Comparison of ENCODE assay signal across 10 mouse cellular contexts in the genomic region with DNA sequence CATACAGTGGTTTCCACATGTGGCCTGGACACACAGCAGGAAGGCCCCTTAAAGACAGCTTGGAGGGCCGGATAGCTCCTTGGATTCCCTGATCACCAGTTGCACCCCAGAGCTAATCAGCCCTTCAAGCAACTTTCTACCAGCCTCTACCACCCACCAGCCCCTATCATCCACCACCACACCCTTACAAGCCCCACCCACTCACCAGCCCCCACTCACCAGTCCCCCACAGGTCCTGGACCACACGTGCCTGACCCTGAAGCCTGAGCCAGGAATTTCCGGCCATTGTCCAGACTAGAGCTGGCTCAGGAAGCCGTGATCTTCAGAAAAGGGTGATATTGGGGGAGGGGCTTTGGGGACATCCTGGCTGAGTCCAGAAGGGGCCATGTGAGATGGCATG. TPM values are rescaled to one million over a fixed set of nuclear protein-coding genes. Genes with fewer than 3 reads are reported as not detected.
DNase-seq lines count a peak whose midpoint lies in the region; ATAC-seq and TF ChIP-seq lines count a peak whose summit lies in the region.
"Had no signal": no experiment of that assay in that cellular context is flagged by ENCODE, and none has a peak within 500 bp of the region (broad histone marks: within the 10 kb centered on the region; RNA-seq: fewer than 3 reads in every experiment).

No protein-coding gene starts in this region.

- peak; percentile 48; the same call in 1 of the 2 replicates for TF ChIP-seq EP300 in liver, postnatal 0 days (IDR thresholded peaks at IDR 0.05; ENCODE audit: low read depth)

- peaks cover 29% of the 10 kb centered on the region for H3K4me1 ChIP-seq in liver, postnatal 0 days (ENCODE audit: insufficient read depth)

- DNase-seq in adrenal gland, adult 8-10 months: peak; percentile 60
- DNase-seq in adrenal gland, adult 18-20 months (ENCODE audit: low spot score in 2 of 2): no peak
- peak; percentile 35 for DNase-seq in c-Kit-positive CD71-positive TER-119-negative erythroid progenitor cells, embryonic 14.5 days (ENCODE audit: low read depth)
- peak; percentile 72 for DNase-seq in kidney, adult 11 months
- DNase-seq in liver, postnatal 0 days: no peak
- DNase-seq in layer of hippocampus, postnatal 10 days (ENCODE audit: low spot score in 2 of 2): no peak
- no peak for DNase-seq in thymus, adult 18-20 months
- DNase-seq in cerebellum, adult 9-10 months: no peak

- H3K36me3 ChIP-seq in liver, postnatal 0 days (replicated peaks; ENCODE audit: insufficient read depth, low read length): no peaks in the 10 kb centered on the region
- H3K36me3 ChIP-seq: limb, embryonic 15.5 days had no signal

- H3K9me3 ChIP-seq in liver, postnatal 0 days (ENCODE audit: low read length): no peaks in the 10 kb centered on the region
- H3K9me3 ChIP-seq: limb, embryonic 15.5 days had no signal

- H3K9ac ChIP-seq in liver, postnatal 0 days (replicated peaks): peak overlapping the region; percentile 31; the same call in 1 of the 2 replicates
- H3K9ac ChIP-seq: limb, embryonic 15.5 days had no signal

- no peak for TF ChIP-seq CTCF in liver, postnatal 0 days (IDR thresholded peaks at IDR 0.05; ENCODE audit: low read depth)

- peak overlapping the region; percentile 18; the same call in 1 of the 2 replicates for H3K4me2 ChIP-seq in liver, postnatal 0 days (ENCODE audit: low read depth, low read length)
- H3K4me2 ChIP-seq: limb, embryonic 15.5 days had no signal

- H3K4me3 ChIP-seq in liver, postnatal 0 days (ENCODE audit: low read depth, low read length): no peak overlapping the region
- H3K4me3 ChIP-seq: limb, embryonic 15.5 days had no signal

- H3K27me3 ChIP-seq in liver, postnatal 0 days (ENCODE audit: insufficient read depth, low read length): no peaks in the 10 kb centered on the region
- H3K27me3 ChIP-seq: limb, embryonic 15.5 days had no signal

- H3K27ac ChIP-seq in liver, postnatal 0 days (ENCODE audit: low read depth): peak overlapping the region; percentile 72
- H3K27ac ChIP-seq: limb, embryonic 15.5 days had no signal

- WGBS in liver, postnatal 0 days (ENCODE audit: insufficient replicate concordance): 43% methylated on average over 4 of the region's 4 CpGs

- ATAC-seq in liver, postnatal 0 days: peak; percentile 42

RNA-seq across cellular contexts. Expression of gene Egfl7, which starts 3.9 kb away (rescaled TPM):
- 100 to 1,000 TPM; 105 to 245 (median 172) TPM for total RNA-seq in adrenal gland, adult 8-10 months (2022)
- 100 to 1,000 TPM in 1 of 2 experiments, 10 to 100 TPM in 1; 97.9 to 102 TPM for total RNA-seq in adrenal gland, adult 18-20 months (2021)
- polyA plus RNA-seq in liver, postnatal 0 days (2015; fragmentation: Nextera tagmentation; extraction: Ambion mirVana): 49.6 and 53.0 TPM in 2 replicates
- total RNA-seq in layer of hippocampus, postnatal 10 days (2021): 100 to 1,000 TPM in 1 of 2 experiments, 10 to 100 TPM in 1; 82.2 to 102 TPM

RNA-seq across cellular contexts. Expression of gene Gm20532, which starts 10.6 kb away (rescaled TPM):
- total RNA-seq in adrenal gland, adult 8-10 months (2022): not detected
- total RNA-seq in adrenal gland, adult 18-20 months (2021): not detected
- not detected in 2 replicates for polyA plus RNA-seq in liver, postnatal 0 days (2015; fragmentation: Nextera tagmentation; extraction: Ambion mirVana)
- not detected for total RNA-seq in layer of hippocampus, postnatal 10 days (2021)
- polyA plus RNA-seq: limb, embryonic 15.5 days; small intestine, adult 2 months had no signal

RNA-seq across cellular contexts. Expression of gene Agpat2, which starts 28.4 kb away (rescaled TPM):
- total RNA-seq in adrenal gland, adult 8-10 months (2022): 100 to 1,000 TPM in 3 of 4 experiments, 10 to 100 TPM in 1; 86.0 to 354 (median 247) TPM
- 100 to 1,000 TPM; 431 to 896 TPM for total RNA-seq in adrenal gland, adult 18-20 months (2021)
- 215 and 221 TPM in 2 replicates for polyA plus RNA-seq in liver, postnatal 0 days (2015; fragmentation: Nextera tagmentation; extraction: Ambion mirVana)
- total RNA-seq in layer of hippocampus, postnatal 10 days (2021): 1 to 10 TPM; 2.1 to 2.5 TPM

RNA-seq across cellular contexts. Expression of gene Fam69b, which starts 52.4 kb away (rescaled TPM):
- 10 to 100 TPM in 2 of 4 experiments, 1 to 10 TPM in 2; 9.1 to 11.9 (median 10.4) TPM for total RNA-seq in adrenal gland, adult 8-10 months (2022)
- 10 to 100 TPM in 1 of 2 experiments, 1 to 10 TPM in 1; 8.6 to 13.9 TPM for total RNA-seq in adrenal gland, adult 18-20 months (2021)
- 0.48 and 0.56 TPM in 2 replicates for polyA plus RNA-seq in liver, postnatal 0 days (2015; fragmentation: Nextera tagmentation; extraction: Ambion mirVana)
- total RNA-seq in layer of hippocampus, postnatal 10 days (2021): 10 to 100 TPM; 75.0 to 82.7 TPM

RNA-seq across cellular contexts. Expression of gene Notch1, which starts 59.4 kb away (rescaled TPM):
- total RNA-seq in adrenal gland, adult 8-10 months (2022): 10 to 100 TPM; 23.7 to 32.6 (median 28.4) TPM
- 10 to 100 TPM; 21.5 to 22.0 TPM for total RNA-seq in adrenal gland, adult 18-20 months (2021)
- polyA plus RNA-seq in liver, postnatal 0 days (2015; fragmentation: Nextera tagmentation; extraction: Ambion mirVana): 2.0 and 2.1 TPM in 2 replicates
- total RNA-seq in layer of hippocampus, postnatal 10 days (2021): 10 to 100 TPM; 43.9 to 46.7 TPM

Comparison
In these comparisons a context has a peak if more than half of its experiments do, and no peak if none do; other contexts are left out.
1. DNase-seq: peak in adrenal gland, adult 8-10 months (single experiment), c-Kit-positive CD71-positive TER-119-negative erythroid progenitor cells, embryonic 14.5 days (single experiment) and kidney, adult 11 months (single experiment); none in adrenal gland, adult 18-20 months (0 of 2), liver, postnatal 0 days (single experiment), layer of hippocampus, postnatal 10 days (0 of 2), thymus, adult 18-20 months (0 of 2) and cerebellum, adult 9-10 months (single experiment).
2. RNA of gene Agpat2, which starts 28.4 kb away (total RNA-seq): 431 to 896 TPM in adrenal gland, adult 18-20 months and 86.0 to 354 TPM in adrenal gland, adult 8-10 months; 2.1 to 2.5 TPM in layer of hippocampus, postnatal 10 days; every median in the first group is over 10 times any median in the second.